20 mouse cellular contexts compared by ENCODE assay signal in the genomic region with DNA sequence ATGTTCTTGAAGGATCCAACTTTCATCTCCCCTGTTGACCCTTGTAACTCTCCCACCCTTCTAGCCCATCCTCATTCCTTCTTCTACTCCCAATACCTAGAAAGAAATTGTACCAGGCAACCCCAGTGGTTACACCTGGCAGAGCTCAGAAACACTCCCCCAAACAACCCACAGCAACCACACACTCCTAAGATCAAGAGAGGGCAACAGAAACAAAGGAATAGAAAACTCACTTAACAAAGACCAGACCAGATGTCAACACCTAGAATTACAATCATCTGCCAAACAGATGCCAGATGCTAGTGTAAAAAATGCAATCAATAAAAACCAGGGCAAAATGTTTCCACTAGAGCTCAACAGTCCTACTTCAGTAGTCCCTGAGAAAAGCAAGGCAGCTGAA.
DNase-seq lines count a peak whose midpoint lies in the region; TF ChIP-seq lines count a peak whose summit lies in the region.
"Had no signal": no experiment of that assay in that cellular context is flagged by ENCODE, and none has a peak within 500 bp of the region (broad histone marks: within the 10 kb centered on the region; RNA-seq: fewer than 3 reads in every experiment).

No protein-coding gene starts in this region.

- no peak for TF ChIP-seq CTCF in layer of hippocampus, adult 2 months (conservative IDR thresholded peaks at IDR 0.05)

- DNase-seq in forelimb bud, embryonic 11.5 days (ENCODE audit: low read depth, low spot score): peak; percentile 81
- peak; percentile 67 for DNase-seq in hindlimb bud, embryonic 11.5 days (ENCODE audit: extremely low spot score, low read depth, low spot score)
- DNase-seq in thymus, adult 18-20 months: peak; percentile 54 to 79
- peak; percentile 81 for DNase-seq in thymus, postnatal 14 days
- DNase-seq in layer of hippocampus, adult 2 months (ENCODE audit: low spot score in 2 of 2): no peak
- no peak for DNase-seq in layer of hippocampus, postnatal 10 days (ENCODE audit: low spot score in 2 of 2)
- DNase-seq in frontal cortex, postnatal 10 days (ENCODE audit: low spot score in 2 of 2): no peak
- DNase-seq in layer of hippocampus, postnatal 36 days: no peak
- DNase-seq: adrenal gland, adult 8-10 months; adrenal gland, postnatal 36 days; cerebellum, adult 2 months; cerebellum, postnatal 14 days; gastrocnemius, postnatal 10 days; heart, adult 18-20 months had no signal

- no peak overlapping the region for H3K4me3 ChIP-seq in layer of hippocampus, adult 2 months
- H3K4me3 ChIP-seq: embryonic facial prominence, embryonic 15.5 days; erythroblast, embryonic 14.5 days; forebrain, embryonic 10.5 days; heart, embryonic 10.5 days; hindbrain, embryonic 10.5 days had no signal

- H3K27ac ChIP-seq in layer of hippocampus, adult 2 months: no peak overlapping the region
- H3K27ac ChIP-seq: embryonic facial prominence, embryonic 15.5 days; forebrain, embryonic 10.5 days; heart, embryonic 10.5 days; hindbrain, embryonic 10.5 days; hindbrain, embryonic 14.5 days had no signal

Comparison
In these comparisons a context has a peak if more than half of its experiments do, and no peak if none do; other contexts are left out.
1. DNase-seq: peak in forelimb bud, embryonic 11.5 days (single experiment), hindlimb bud, embryonic 11.5 days (single experiment), thymus, adult 18-20 months (2 of 2) and thymus, postnatal 14 days (single experiment); none in layer of hippocampus, adult 2 months (0 of 2), layer of hippocampus, postnatal 10 days (0 of 2), frontal cortex, postnatal 10 days (0 of 2) and layer of hippocampus, postnatal 36 days (0 of 2).